Mouse (Mus musculus): ENCODE measurements around the gene Cyp2c50.

GRCm38 (mm10) chr19:40091111-40091510 is 1.6 kb downstream of the Cyp2c50 start:
- TF ChIP-seq ZC3H11A (IDR thresholded peaks at IDR 0.05; ENCODE audit: borderline replicate concordance, low read depth, low read length) (no peak), ZNF384 (IDR thresholded peaks at IDR 0.05; ENCODE audit: low read depth, low read length) (no peak), HCFC1 (IDR thresholded peaks at IDR 0.05; ENCODE audit: borderline replicate concordance, insufficient read depth, low read length) (no peak), CHD2 (IDR thresholded peaks at IDR 0.05; ENCODE audit: low read depth, low read length) (no peak), MAFK (IDR thresholded peaks at IDR 0.05; ENCODE audit: insufficient read depth, low read depth, low read length) (no peak)
